Mouse (Mus musculus) cerebellum, adult 11-12 months (tissue): ENCODE results near the gene Pfkfb3.

ENCODE experiments used
- DNase-seq: peaks from one replicate; pipeline ENCODE4 v3.0.0; 2022

Pfkfb3 gene

DNA sequence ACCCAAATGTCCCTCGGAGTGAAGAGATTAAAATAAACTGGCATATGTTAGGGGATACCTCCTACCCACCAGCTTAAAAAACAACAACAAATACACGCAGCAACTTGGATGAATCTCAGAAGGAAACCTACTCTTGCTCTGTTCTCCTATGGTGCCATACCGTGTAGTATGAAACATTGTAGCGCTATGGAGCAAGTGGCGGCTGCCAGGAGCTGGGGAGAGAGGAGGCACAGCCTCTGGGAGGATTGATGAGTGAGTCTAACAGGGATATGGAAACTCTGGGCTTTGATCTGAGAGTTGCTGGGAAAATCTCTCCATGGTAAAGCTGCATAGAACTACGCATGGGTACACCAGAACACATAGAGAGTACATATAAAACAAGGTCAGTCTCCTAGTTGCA, 126.3 kb downstream of the Pfkfb3 start:
- DNase-seq, result no peak

DNA sequence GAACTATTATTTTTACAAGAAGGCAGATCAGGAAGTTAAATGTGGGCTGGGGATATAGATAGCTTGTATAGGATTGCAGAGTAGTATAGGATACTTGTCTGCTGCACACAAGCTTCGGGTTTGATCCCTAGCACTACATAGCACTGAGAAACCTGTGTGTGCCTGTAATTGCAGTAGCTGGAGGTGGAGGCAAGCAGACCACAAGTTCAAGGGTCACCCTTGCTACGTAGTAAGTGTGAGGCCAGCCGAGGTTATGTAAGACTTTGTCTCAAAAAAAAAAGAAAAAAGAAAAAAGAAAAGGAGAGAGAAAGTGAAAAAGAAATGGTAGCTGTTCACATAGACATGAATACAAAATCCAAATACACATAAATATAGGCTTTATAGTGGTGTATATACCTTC, 127.5 kb downstream of the Pfkfb3 start:
- no peak for DNase-seq

DNA sequence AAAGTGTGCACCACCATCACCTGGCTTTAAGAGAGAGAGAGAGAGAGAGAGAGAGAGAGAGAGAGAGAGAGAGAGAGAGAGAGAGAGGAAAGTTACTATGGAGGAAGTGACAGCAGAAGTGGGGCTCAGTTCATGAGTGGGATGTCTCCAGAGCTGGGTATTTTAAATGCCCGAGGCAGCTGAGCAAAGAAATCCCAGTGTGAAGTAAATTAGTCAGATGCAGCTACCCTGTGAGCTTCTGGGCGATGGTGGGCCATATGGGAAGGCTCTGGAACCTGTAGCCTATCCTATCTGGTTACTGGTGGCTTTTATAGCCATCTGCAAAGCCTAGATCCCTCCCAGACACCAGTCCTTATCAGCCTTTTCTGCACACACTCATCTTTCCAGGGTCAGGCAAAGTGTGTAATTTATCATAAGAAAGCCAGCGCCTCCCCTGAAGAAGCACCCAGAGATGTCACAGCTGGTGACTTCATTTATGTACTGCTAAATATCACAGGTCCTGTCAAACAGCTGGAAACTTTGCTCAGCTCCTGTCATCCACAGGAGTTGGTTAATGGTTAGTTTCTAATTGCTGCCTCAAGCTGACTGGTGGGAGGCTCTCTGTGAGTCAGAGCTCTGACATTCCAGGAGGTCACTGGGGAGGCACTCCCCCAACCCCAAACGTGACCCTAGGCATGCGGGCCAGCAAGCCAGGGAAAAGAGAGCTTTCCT, 128.3 kb downstream of the Pfkfb3 start:
- no peak for DNase-seq

DNA sequence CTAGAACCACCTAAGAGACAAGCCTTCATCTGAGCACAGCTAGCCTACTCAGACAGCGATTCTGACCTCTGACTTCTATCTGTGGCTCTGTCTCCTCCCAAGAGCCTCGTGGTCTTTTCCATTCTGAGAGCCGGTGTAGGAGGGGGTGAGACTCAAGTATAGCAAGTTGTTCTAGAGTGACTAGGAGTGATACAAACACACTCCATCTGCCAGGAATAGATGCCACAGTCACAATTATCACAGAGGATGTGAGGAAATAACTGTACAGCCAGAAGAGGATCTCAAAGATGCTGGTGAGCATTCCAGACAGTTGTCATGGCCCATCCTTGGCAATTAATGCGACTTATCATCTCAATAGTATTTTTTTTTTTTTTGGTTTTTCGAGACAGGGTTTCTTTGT, 129.6 kb downstream of the Pfkfb3 start:
- no peak for DNase-seq

DNA sequence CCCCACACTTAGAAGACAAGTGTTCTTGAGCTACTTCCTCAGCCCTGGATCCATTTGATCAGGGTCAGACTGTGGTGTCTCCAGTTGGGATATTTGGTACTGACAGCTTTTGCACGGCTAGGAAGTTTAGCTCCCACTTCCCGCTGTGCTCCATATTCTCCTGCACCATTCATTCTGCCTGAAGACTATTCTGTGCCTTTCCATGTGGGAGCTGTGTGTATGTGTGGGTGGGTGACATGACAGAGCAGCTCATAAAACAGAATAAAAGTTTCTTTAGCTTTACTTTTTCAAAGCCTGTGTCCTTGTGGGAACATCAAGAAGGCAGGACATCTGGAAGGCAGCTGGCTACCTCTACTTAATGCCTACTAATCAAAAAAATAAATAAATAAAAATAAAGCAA, 130.5 kb downstream of the Pfkfb3 start:
- DNase-seq, result no peak

- no peak for DNase-seq
These were observed 131.5 kb downstream of the Pfkfb3 start for GRCm38 (mm10) chr2:11422384-11422783.
